Mouse (Mus musculus) urinary bladder, postnatal 25 days (tissue): Measurements from ENCODE around the gene Fndc10.
"Not testable (repeated sequence)": the region's sequence is repeated elsewhere in the genome, so short reads cannot be mapped to it uniquely, and the experiment has no call there.

Experiments
- DNase-seq: peaks from one replicate; pipeline ENCODE4 v3.0.0; 2022; ENCODE audit warnings: low spot score

Fndc10 gene

GRCm38 (mm10) chr4:155694111-155694481 is at the start of gene Fndc10:
Gene Fndc10, plus strand, starts transcription at chr4:155694342.
- peak; percentile 63 for DNase-seq

DNA sequence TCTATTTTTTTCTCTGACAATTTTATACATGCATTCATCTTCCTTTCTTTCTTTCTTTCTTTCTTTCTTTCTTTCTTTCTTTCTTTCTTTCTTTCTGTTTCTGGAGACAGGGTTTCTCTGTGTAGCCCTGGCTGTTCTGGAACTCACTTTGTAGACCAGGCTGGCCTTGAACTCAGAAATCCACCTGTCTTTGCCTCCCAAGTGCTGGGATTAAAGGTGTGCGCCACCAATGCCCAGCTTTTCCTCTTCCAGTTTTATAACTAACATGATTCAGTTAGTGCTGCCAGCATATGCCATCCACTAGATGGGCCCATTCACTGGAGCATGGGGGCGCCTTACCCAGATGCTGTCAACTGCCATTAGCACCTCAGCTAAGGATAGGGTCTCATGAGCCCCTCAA is 48.8 kb upstream of the Fndc10 start, which contains the start of gene Gm10563:
Gene Gm10563, minus strand, starts transcription at position 101 of the 400 bp plus-strand sequence.
- DNase-seq: not testable (repeated sequence)

GRCm38 (mm10) chr4:155645721-155646120 is 48.4 kb upstream of the Fndc10 start:
- DNase-seq: no peak

GRCm38 (mm10) chr4:155649355-155649754 is 44.8 kb upstream of the Fndc10 start:
- no peak for DNase-seq

DNA sequence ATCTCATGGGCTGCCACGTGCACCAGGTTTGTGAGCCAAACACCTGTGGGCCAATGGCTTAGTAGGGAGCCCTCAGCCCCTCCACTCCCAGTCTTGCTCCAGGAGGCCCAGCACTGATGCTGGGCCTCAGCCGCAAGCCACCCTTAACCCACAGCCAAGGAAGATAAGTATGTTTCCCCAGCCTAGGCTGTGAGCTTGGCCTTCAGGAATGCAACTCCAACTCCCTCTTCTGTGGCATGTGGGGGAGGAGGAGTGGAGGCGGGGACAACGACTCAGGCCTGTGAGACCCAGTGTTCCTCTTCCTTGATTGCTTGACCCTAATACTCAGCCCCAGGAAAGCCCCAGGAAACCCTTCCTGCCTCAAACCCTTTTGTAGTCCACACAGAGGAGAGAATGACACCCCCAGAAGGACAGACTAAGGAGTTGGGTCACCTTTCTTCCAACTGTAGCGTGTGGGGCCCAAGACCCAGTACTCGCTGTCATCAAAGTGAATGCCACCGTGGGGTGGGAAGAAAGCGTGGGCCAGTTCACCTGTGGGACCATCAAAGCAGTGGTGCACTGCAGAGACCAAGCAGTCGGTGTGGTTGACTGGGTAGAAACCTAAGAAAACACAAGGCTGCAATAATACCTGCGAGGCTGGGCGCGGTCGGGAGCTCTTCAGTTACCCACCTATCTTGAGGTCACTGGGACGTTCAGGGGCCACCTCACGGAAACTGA is 42.4 kb upstream of the Fndc10 start:
- peak; percentile 51 for DNase-seq

- DNase-seq: no peak
Observed at GRCm38 (mm10) chr4:155652283-155653085, 41.7 kb upstream of the Fndc10 start.

GRCm38 (mm10) chr4:155653086-155653450 is 41.1 kb upstream of the Fndc10 start, which contains the start of gene Mmp23:
Gene Mmp23, minus strand, starts transcription at chr4:155653384.
- peak; percentile 59 for DNase-seq

DNA sequence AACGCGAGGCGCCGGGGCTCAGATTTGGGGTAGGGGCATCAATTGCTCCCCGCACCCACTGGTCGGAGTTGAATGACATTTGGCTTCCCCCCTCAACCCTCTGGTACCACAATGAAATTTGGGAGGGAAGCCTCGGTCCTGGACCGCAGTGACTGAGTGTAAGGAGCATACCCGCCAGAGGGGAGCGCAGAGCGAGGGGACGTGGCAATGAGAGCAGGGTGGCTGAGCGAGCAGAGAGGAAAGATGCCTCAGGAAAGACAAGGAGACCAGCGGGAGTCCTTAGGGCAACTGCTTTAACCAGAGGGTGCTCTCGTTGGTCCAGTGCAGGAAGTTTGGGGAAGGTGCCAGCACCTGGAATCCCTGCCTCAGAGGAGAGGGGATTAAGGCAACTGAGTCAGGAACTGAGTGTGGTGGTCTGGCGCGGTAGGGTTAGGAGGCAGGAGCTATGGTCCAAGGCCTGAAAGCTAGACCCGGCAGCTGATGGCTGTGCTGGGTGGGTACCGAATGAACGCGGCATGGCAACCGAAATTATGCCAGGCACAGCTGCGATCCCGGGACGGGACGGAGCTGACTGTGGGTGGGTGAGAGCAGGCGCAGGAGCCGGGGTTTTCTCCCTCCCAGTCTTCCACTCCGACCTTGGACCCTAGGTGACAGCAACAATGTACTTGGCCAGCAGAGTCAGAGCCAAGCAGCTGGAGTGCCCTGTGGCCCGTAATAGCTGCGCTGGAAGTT is 40.5 kb upstream of the Fndc10 start:
- DNase-seq: no peak

- no peak for DNase-seq
Observed at GRCm38 (mm10) chr4:155654183-155654455, 40.0 kb upstream of the Fndc10 start.

DNA sequence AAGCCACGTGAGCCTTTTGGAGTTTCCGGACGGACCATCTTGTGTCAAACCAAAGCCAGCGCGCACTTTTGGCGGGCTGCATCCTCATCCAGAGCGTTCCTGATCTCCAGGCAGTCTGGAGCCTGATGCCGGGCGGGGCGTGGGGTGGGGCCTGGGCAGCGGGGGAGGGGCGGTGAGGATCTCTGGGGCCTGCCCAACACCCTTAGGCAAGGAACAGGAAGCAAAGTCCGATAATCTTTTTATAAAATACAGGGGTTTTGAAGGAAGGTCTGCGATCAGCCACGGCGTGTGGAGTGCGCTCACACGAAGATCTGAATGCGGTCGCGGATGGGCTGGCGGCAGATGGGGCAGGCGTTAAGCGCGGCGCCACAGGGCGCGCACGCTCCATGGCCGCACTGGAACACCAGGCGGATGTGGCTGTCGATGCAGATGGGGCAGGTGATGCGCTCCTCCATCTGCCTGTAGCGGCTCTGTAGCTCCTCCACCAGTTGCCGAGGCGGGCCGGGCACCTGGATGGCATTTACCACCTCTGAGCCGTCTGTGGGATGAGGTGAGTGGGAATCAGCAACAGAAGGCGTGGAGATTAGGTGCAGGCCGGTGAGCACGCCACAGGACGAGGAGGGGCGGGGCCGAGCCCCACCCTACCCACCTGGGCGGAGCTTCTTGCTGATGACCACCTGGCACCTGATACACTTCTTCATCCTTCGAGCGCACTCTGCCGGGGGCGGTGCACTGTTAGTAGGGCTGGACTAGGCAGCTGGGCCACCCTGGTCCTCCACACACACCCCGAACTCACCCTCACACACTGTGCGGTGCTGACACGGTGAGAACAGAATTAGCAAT is 39.5 kb upstream of the Fndc10 start:
- peak; percentile 63 for DNase-seq

GRCm38 (mm10) chr4:155656214-155656751 is 37.9 kb upstream of the Fndc10 start:
- no peak for DNase-seq

GRCm38 (mm10) chr4:155658961-155659360 is 35.2 kb upstream of the Fndc10 start:
- DNase-seq: no peak

GRCm38 (mm10) chr4:155660641-155661040 is 33.5 kb upstream of the Fndc10 start:
- DNase-seq: peak; percentile 45

GRCm38 (mm10) chr4:155666903-155667302 is 27.2 kb upstream of the Fndc10 start:
- DNase-seq: no peak

DNA sequence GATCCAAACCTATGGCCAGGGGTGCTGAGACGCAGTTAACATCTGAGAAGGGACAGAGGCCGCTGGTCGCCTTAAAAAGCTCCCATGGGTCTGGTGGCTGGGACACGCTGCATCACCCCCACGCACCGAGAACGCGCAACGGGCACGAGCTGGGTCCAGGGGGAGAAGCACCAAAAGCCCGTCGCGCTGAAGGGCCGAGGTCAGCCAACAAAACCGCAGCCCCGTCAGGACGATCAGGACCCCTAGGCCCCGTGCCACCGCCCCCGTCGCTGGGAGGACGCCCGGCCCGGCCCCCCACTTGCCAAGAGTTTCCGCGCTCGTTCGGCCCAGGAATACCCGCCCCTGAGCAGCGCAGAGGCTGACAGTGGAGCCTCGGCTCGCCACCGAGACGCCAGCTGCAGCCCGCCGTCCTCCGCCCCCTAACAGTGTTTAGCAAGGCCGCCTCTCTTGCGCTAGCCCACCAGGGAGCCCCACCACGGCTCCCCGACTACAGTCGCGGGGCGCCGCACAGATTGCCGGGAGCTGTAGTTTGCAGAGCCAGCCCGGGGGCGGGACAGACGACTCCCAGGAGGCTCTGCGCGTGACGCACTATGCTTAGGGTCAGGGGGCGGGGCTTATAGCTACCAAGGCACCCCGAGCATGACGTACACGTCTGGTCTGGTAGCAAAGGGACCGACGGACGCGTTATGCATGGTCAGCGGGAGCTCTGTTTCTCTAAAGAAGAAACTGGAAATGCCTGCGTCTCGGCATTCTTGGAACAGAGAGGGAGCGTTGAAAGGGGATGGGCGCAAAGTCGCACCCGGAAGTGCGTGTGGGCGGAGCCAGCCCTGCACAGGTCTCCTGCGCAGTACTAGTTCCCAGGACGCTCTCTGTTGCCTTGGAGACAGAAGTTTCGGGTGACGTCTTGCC is 25.2 kb upstream of the Fndc10 start, which contains the start of gene Mib2:
Gene Mib2, minus strand, starts transcription at position 510 of the 909 bp plus-strand sequence.
- DNase-seq: peak; percentile 96

DNA sequence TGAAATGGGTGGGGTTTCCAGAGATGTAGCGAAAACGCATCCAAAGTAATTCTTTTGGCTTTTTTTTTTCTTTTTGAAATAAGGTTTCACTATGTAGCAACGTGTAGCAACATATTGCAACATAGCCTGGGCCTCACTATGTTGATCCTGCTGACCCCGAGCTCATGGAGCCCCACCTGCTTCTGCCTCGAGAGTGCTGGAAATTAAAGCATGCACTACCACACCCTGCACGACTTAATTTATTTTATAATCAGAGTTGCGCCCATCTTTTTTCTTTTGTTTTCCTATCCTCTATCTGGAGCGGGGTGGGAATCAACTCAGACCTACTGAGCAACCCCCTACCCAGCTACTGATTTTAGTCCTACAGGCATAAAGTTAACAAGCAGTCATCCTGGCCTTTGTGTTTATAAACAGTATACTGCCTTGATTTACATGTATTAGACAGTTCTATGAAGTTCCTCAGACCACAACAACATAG is 24.5 kb upstream of the Fndc10 start:
- no peak for DNase-seq

DNA sequence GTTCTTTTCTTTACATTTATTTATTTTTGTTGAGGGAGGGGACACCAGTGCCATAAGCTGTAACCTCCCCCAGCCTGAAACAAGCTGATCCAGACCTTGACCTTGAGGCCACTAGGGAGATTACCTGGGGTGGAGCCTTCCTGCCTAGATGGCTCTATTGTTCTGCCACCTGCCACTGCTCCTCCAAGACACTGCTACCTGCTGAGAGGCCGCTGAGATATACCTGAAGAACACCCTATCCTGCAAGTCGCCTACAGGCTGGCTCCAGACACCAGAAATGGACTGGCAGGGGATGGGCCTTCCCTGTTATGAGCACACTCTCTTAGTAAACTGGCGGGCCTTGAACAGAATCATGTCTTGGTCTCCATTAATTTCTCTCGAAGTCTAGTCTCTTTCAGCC is 23.9 kb upstream of the Fndc10 start:
- DNase-seq: not testable (repeated sequence)

GRCm38 (mm10) chr4:155672082-155672481 is 22.1 kb upstream of the Fndc10 start:
- no peak for DNase-seq

GRCm38 (mm10) chr4:155675991-155676390 is 18.2 kb upstream of the Fndc10 start:
- DNase-seq: no peak

DNA sequence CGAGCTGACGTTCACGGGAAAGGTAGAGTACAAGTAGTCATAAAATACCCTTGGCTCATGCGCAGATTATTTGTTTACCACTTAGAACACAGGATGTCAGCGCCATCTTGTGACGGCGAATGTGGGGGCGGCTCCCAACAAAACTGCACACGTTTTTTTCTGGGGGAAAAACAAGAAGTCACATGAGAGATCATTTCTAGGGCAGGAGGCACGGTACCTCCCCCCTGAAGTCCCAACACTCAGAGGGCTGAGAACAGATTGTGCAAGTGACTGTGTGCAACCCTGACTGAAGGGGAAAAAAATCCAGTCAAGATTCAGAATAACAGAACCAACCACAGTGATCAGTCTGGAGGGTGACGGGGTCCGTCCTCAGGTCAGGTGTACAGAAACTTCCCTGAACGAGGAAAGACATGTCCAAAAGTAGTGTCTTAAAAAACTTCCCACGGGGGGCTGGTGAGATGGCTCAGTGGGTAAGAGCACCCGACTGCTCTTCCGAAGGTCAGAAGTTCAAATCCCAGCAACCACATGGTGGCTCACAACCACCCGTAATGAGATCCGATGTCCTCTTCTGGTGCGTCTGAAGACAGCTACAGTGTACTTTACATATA is 10.4 kb upstream of the Fndc10 start:
- not testable (repeated sequence) for DNase-seq
